ENCODE assay signal across 8 mouse cellular contexts in the genomic region with DNA sequence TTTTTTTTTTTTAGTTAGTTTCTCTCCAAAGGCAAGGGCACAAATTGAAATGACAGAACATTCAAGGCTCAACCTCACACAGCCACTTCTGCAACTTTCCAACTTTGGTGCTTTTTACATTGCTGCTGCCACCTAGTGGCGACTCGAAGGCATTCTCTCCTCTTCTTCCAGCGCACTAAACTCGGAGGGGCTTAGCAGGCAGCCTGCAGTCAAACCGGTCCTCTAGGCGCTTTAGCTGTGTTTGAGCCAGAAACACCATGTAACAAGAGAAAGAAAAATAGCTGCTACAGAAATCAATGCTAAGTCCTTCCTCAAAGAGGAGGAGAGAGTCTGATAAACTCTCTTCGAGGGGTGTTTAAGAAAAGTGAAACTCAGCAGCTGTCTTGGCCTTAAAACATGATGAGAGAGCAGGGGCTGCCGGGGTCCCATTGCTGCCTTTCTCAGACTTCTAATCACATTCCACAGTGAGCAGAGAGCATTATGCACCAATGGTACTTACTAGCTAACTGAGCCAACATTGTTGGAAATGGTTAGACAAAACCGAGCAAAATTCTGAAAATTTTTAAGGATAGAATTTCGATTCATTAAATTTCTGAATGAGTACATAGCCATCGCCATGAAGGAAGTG.
DNase-seq lines count a peak whose midpoint lies in the region; ATAC-seq and TF ChIP-seq lines count a peak whose summit lies in the region.

No protein-coding gene starts in this region.

- no peaks in the 10 kb centered on the region for H3K27me3 ChIP-seq in intestine, embryonic 14.5 days (replicated peaks; ENCODE audit: control insufficient read depth, insufficient read depth, low read length)
- no peaks in the 10 kb centered on the region for H3K27me3 ChIP-seq in midbrain, embryonic 15.5 days (replicated peaks)
- H3K27me3 ChIP-seq in testis, adult 2 months (ENCODE audit: control insufficient read depth, insufficient read depth, low read length) = no peaks in the 10 kb centered on the region

- 38% methylated on average over 11 of the region's 11 CpGs for WGBS in intestine, embryonic 14.5 days
- 34% methylated on average over 11 of the region's 11 CpGs for WGBS in midbrain, embryonic 15.5 days

- H3K36me3 ChIP-seq in intestine, embryonic 14.5 days (ENCODE audit: control insufficient read depth, insufficient read depth, low read length) = no peaks in the 10 kb centered on the region
- no peaks in the 10 kb centered on the region for H3K36me3 ChIP-seq in midbrain, embryonic 15.5 days (replicated peaks)
- H3K36me3 ChIP-seq in testis, adult 2 months (ENCODE audit: control insufficient read depth, insufficient read depth, low read length) = no peaks in the 10 kb centered on the region

- DNase-seq in kidney, adult 18-20 months = peak; percentile 24
- no peak for DNase-seq in kidney, adult 11 months
- DNase-seq in cerebellum, adult 11 months = peak; percentile 2
- DNase-seq in forelimb bud, embryonic 11.5 days (ENCODE audit: low read depth, low spot score) = peak; percentile 76
- peak; percentile 70 for DNase-seq in intestine, embryonic 14.5 days (ENCODE audit: low spot score)
- DNase-seq in left cerebral cortex, postnatal 14 days (ENCODE audit: low spot score in 2 of 2) = peak; percentile 64 to 74

- peak; percentile 77; the same call in 1 of the 2 replicates for TF ChIP-seq CTCF in testis, adult 2 months (IDR thresholded peaks at IDR 0.05; ENCODE audit: control insufficient read depth, insufficient read depth, insufficient replicate concordance, low read depth, low read length)

- H3K9me3 ChIP-seq in intestine, embryonic 14.5 days (ENCODE audit: control insufficient read depth, low read length) = no peaks in the 10 kb centered on the region
- H3K9me3 ChIP-seq in midbrain, embryonic 15.5 days = no peaks in the 10 kb centered on the region

- intact Hi-C loops in left cerebral cortex, postnatal 14 days (cut with DNase I) = loop anchor here (1.0 to 10.0 kb wide), 3 partner anchors 194 to 1074 kb away; no protein-coding TSS in a partner anchor

- H3K4me2 ChIP-seq in intestine, embryonic 14.5 days (ENCODE audit: low read length) = no peak overlapping the region
- H3K4me2 ChIP-seq in midbrain, embryonic 15.5 days = no peak overlapping the region

- no peak overlapping the region for H3K9ac ChIP-seq in intestine, embryonic 14.5 days (ENCODE audit: low read length)
- H3K9ac ChIP-seq in midbrain, embryonic 15.5 days = no peak overlapping the region

- H3K4me3 ChIP-seq in intestine, embryonic 14.5 days (ENCODE audit: low read depth, low read length) = no peak overlapping the region
- H3K4me3 ChIP-seq in midbrain, embryonic 15.5 days = no peak overlapping the region
- no peak overlapping the region for H3K4me3 ChIP-seq in testis, adult 2 months (ENCODE audit: control insufficient read depth, low read depth, low read length)

- ATAC-seq in intestine, embryonic 14.5 days (replicated peaks; ENCODE audit: low FRiP score, low TSS enrichment, low read depth) = no peak; the same call in 1 of the 2 replicates
- peak; percentile 92 for ATAC-seq in midbrain, embryonic 15.5 days (replicated peaks)

- no peaks in the 10 kb centered on the region for H3K4me1 ChIP-seq in intestine, embryonic 14.5 days (replicated peaks; ENCODE audit: control insufficient read depth, insufficient read depth, low read length)
- no peaks in the 10 kb centered on the region for H3K4me1 ChIP-seq in midbrain, embryonic 15.5 days
- no peaks in the 10 kb centered on the region for H3K4me1 ChIP-seq in testis, adult 2 months (ENCODE audit: control insufficient read depth, insufficient read depth, low read length)

- no peak overlapping the region for H3K27ac ChIP-seq in intestine, embryonic 14.5 days (ENCODE audit: low read depth)
- no peak overlapping the region for H3K27ac ChIP-seq in midbrain, embryonic 15.5 days
- no peak overlapping the region for H3K27ac ChIP-seq in testis, adult 2 months (ENCODE audit: control insufficient read depth, insufficient read depth, low read depth, low read length)

- no peak for TF ChIP-seq POLR2A in testis, adult 2 months (IDR thresholded peaks at IDR 0.05; ENCODE audit: control insufficient read depth, low read depth, low read length)
